Mouse (Mus musculus): ENCODE measurements around the gene Unc93a2.
"Not testable (repeated sequence)": the region's sequence is repeated elsewhere in the genome, so short reads cannot be mapped to it uniquely, and the experiment has no call there.

Gene Unc93a2

GRCm38 (mm10) chr17:7385364-7385763 is at the start of gene Unc93a2:
Gene Unc93a2 (minus strand): TSS chr17:7385464.
- not testable (repeated sequence) for DNase-seq (ENCODE audit: extremely low spot score, low read depth, low spot score)

DNA sequence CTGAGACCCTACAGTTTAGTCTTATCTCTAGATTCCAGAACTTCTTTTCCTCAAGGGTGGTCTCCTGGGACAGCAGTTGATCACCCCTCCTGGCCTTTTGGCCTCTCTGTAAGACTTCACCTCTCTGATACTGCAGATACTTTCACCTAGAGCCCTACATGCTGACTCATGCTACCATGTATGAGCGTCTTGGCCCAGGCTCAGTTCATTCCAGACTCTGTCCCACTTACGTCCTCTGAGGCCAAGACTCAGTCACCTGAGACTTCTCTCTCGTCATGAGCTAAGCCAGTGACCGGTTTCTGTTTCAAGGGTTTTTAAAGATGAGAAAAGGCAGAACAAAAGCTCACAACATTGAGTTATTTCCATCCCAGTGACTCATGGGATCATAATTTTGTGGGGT is 48.9 kb upstream of the Unc93a2 start:
- DNase-seq (ENCODE audit: extremely low spot score, low read depth, low spot score) = not testable (repeated sequence)

DNA sequence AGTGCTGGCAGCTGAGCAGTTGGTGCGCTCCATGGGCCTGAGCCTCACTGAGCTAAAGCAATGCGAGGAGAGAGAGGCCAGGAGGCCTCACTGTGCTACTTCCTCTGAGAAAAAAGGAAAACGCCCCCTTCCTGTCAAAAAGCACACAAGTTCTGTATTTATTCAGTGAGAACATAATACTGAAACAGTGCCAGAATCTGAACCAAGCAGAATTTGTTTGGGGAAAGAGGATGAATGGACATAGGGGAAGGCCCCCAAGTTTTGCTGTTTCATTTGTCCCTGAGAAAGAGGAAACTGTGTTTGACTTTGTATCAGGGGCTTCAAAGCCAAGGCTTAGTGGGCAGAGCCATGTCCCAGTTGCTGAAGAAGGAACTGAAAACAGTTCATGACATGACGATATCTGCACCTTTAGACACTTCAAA is 45.0 kb upstream of the Unc93a2 start:
- not testable (repeated sequence) for DNase-seq (ENCODE audit: extremely low spot score, low read depth, low spot score)

DNA sequence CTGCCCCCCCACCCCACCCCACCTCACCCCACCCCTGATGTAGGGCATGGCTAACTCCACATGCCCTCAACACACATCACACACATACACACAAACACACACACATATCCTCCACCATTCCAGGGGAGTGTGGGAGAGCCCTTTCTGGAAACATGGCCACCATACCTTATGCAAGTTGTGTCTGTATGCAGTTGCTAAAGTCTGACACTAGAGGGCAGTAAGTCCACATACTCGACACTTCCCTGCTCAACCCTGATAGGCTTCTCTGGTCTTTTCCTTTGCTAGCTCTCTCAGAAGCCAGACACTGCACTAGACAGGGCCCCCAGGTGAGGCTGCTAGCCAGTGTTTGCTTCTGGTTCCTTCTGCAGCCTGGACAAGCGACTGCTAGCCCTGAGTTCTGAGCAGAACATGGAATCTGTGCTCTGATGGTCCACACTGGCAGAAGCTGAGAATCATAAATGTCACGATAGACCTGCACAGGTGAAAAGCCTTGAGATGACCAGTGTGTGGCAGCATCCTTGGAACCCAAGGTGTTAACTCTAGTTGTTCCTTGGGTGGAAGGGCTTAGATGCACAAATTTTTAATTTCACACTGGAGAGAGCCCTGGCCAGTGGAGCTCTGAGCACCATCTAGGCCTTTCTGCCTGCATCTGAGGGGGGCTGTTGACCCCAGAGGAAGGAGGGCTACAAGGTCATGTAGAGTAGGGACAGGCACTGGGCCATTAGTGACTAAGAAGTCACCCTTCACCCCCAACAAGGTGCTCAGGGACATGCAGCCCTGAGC is 35.1 kb upstream of the Unc93a2 start:
- DNase-seq (ENCODE audit: extremely low spot score, low read depth, low spot score) = not testable (repeated sequence)

- DNase-seq (ENCODE audit: extremely low spot score, low read depth, low spot score) = not testable (repeated sequence)
These were observed 29.5 kb upstream of the Unc93a2 start for GRCm38 (mm10) chr17:7414601-7415310.

DNA sequence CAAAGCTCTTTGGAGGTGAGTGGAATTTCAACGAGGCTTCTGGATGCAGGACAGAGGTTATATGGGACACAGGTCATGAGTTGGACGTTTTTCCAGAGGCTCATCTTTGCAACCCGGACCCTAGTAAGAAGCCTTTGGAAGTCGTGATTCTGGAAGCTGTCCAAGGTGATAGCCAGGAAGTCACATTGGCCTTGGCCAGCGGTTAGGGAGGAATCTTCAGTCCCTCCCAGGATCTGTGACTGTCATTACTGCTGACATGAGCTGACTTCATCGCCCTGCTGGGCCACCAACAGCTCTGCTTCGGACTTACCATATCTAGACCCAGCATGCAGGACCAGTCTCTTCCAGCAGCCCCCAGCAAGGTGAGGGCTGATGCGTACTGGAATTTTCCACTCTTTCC is 28.1 kb upstream of the Unc93a2 start:
- DNase-seq (ENCODE audit: extremely low spot score, low read depth, low spot score) = not testable (repeated sequence)

- not testable (repeated sequence) for DNase-seq (ENCODE audit: extremely low spot score, low read depth, low spot score)
These were observed 14.5 kb upstream of the Unc93a2 start for GRCm38 (mm10) chr17:7399770-7400169.

DNA sequence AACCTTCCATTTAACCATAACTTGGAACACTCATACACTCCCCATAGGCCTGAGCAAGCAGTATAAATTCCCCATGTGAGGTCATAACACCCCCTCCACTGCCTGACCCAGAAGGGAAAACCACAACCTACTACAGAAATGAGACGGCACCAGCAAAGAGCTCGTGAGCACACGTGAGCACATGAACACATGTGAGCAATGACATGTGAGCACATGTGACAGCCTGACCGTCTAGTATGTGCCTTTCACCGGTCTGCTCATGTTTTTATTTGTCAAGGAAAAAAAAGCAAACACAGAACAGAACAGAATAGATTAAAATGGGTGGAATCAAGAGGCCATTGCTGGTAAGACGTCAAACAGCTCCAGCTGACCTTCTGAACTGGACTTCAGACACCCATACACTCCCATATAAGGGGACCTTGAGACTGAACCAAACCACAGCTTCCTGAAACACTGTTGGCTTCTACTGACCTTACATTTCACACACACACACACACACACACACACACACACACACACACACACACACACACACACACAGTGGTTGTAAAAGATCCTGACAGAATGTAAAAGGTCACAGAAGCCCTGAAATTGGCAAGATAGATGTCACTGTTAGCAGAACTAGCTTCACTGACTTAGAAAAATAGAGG is 13.1 kb upstream of the Unc93a2 start:
- DNase-seq (ENCODE audit: extremely low spot score, low read depth, low spot score) = not testable (repeated sequence)

DNA sequence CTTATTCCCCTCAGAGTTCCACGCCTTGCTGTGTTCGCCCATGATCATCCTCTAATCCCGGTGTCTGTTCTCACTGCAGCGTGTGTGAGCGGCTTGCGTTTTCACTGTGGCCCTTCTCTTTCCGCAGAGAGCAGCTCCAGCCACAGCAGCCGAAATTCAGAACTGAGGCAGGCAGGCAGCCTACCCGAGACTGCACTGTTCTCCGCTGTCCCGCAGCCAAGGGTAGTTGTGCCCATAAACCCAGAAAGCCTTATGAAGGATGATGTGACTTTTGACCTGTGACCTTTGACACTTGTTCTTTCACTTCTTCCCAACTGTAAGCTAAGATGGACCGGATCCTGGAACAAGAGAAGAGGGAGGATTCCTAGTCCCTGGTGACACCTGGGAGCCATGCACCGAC is 11.8 kb upstream of the Unc93a2 start:
- not testable (repeated sequence) for DNase-seq (ENCODE audit: extremely low spot score, low read depth, low spot score)

- not testable (repeated sequence) for DNase-seq (ENCODE audit: extremely low spot score, low read depth, low spot score)
These were observed 11.0 kb upstream of the Unc93a2 start for GRCm38 (mm10) chr17:7396288-7396687.

- DNase-seq (ENCODE audit: extremely low spot score, low read depth, low spot score) = not testable (repeated sequence)
These were observed 10.4 kb upstream of the Unc93a2 start for GRCm38 (mm10) chr17:7395671-7396070.

DNA sequence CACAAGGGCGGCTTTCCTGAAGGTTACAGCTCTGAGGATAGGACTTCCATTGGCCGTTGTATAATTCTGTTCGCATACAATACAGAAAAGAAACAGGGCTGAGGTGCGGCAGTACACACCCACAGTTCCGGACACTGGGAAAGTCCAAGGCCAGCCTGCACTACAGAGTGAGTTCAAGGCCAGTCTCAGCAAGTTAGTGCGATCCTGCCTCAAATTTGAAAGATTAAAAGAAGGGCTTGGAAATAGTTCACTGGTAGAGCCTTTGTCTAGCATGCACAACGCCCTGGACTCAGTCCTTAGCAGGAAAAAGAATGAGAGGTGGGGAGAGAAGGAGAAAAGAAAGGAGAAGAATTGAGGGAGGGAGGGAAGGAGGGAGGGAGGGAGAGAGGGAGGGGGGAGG is 9.9 kb upstream of the Unc93a2 start:
- DNase-seq (ENCODE audit: extremely low spot score, low read depth, low spot score) = not testable (repeated sequence)

- not testable (repeated sequence) for DNase-seq (ENCODE audit: extremely low spot score, low read depth, low spot score)
These were observed 4.6 kb upstream of the Unc93a2 start for GRCm38 (mm10) chr17:7389898-7390297.

GRCm38 (mm10) chr17:7388958-7389356 is 3.7 kb upstream of the Unc93a2 start:
- not testable (repeated sequence) for DNase-seq (ENCODE audit: extremely low spot score, low read depth, low spot score)

DNA sequence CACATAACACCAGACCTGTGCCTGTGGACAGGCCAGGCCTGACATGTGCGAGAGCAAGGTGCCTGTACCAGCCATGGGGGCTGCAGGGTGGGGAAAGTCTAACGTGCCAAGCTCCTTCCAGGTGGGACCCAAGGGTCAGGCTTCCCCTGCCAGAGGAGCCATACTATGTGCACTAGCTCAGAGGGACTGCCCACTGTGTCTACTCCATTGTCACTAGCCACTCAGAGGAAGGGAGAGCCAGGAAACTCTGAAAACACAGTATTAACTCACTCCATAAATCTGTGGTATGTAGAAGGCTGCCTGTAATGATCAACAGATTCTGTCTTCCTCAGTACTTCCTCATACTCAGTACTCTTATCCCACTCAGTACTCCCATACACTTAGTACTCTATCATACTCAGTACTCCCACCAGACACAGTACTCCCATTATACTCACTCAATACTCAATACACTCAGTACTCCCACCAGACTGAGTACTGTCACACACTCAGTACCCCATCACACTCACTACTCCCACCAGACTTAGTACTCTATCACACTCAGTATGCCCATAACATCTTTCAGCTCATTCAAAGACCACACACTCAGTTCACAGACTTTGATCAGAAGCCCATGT is 3.2 kb upstream of the Unc93a2 start:
- DNase-seq (ENCODE audit: extremely low spot score, low read depth, low spot score) = not testable (repeated sequence)

GRCm38 (mm10) chr17:7386016-7386415 is 752 bp upstream of the Unc93a2 start:
- DNase-seq (ENCODE audit: extremely low spot score, low read depth, low spot score) = not testable (repeated sequence)

- DNase-seq (ENCODE audit: extremely low spot score, low read depth, low spot score) = not testable (repeated sequence)
These were observed 1.8 kb downstream of the Unc93a2 start for GRCm38 (mm10) chr17:7383167-7384143.

DNA sequence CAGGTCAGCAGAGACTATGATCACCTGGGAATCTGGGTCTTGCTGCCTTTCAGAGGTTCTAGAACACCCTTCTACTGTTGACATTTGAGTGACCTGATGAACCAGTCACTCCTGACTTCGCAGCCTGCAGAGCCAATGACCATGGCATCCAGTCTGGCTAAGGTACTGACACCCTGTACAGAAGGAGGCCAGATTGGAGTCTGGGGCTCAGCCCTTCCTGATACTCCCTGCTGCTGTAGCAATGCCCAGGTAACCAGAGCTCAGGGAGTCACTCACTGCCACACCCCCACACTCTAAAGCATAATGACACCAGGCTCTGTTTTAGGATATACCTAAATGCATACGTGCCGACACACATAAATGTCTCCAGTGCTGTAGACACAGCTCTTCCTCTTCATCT is 2.6 kb downstream of the Unc93a2 start:
- not testable (repeated sequence) for DNase-seq (ENCODE audit: extremely low spot score, low read depth, low spot score)

- DNase-seq (ENCODE audit: extremely low spot score, low read depth, low spot score) = not testable (repeated sequence)
These were observed 7.4 kb downstream of the Unc93a2 start for GRCm38 (mm10) chr17:7377907-7378306.
